Mouse (Mus musculus) ES-Bruce4 (cell line): ENCODE results near the gene Enpp6.

Source experiments
- CTCF ChIP-seq: IDR thresholded peaks from one replicate; pipeline ENCODE4 v1.8.1; 2011; ENCODE audit warnings: low read depth, low read length
- EP300 ChIP-seq: IDR thresholded peaks from 2 replicates; pipeline ENCODE4 v1.6.1; 2011; ENCODE audit warnings: low read depth, low read length; ENCODE audit not compliant: insufficient read depth
- POLR2A ChIP-seq: IDR thresholded peaks from one replicate; pipeline ENCODE4 v1.8.1; 2011; ENCODE audit warnings: low read length; ENCODE audit not compliant: insufficient read depth

DNA sequence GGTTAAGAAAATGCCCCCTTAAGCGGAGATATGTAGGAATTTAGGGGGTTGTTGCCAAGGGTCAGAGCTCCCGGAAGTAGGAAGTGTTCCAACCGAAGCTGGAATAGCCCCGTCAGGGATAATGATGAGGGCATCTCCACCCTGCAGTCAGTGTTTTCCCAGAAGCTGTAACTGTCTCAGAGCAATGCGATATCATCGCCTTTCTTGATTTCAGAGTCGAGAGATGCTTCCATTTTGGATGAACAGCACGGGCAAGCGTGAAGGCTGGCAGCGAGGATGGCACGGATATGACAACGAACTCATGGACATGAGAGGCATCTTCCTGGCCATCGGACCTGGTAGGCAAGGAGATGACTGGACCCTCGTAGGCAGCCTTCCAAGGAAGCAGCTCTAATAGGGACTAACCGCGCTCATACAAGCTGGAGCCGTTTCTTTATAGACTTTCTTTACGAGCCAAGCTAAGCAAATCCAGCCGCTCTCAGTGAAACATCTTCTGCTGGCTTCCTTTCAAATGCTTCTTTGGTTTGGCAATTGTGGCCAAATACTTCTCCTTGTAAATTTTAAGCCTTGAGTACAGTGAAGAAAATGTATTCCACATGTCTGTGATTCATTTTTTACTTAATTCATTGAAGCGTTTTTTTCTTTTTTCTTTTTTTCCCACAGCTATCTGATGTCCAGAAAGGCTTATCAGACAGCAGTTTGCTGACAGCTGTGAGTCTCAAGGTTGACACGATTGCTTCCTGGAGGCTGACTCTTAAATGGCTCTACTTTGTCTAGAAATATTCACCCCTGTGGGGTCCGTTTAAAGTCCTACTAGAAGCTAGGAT lies 95.7 kb downstream of the Enpp6 start:
- TF ChIP-seq CTCF, result no peak
- no peak for TF ChIP-seq POLR2A
- no peak for TF ChIP-seq EP300
